In genomic region chr11:101083083-101083697, GRCm38 (mm10) we compare ENCODE assay signal across 7 mouse cellular contexts. TPM values are rescaled to one million over a fixed set of nuclear protein-coding genes. Genes with fewer than 3 reads are reported as not detected.
DNase-seq lines count a peak whose midpoint lies in the region; ATAC-seq and TF ChIP-seq lines count a peak whose summit lies in the region.

No protein-coding gene starts in this region.

- no peaks in the 10 kb centered on the region for H3K36me3 ChIP-seq in neural tube, embryonic 11.5 days (ENCODE audit: control insufficient read depth, insufficient read depth, low read length)

- H3K27me3 ChIP-seq in neural tube, embryonic 11.5 days (ENCODE audit: control insufficient read depth, insufficient read depth, low read length): peaks cover 31% of the 10 kb centered on the region

- peak overlapping the region; percentile 98 for H3K4me2 ChIP-seq in neural tube, embryonic 11.5 days (ENCODE audit: low read depth)

- peak overlapping the region; percentile 85 for H3K4me3 ChIP-seq in neural tube, embryonic 11.5 days (ENCODE audit: low read depth, low read length)
- H3K4me3 ChIP-seq in embryonic fibroblast, embryonic 13.5 days (ENCODE audit: insufficient read depth, low read length): peak overlapping the region; percentile 85

- DNase-seq in neural tube, embryonic 11.5 days (ENCODE audit: low spot score): no peak
- DNase-seq in neural tube, embryonic 10.5 days (ENCODE audit: extremely low spot score, low spot score): no peak
- peak; percentile 70 to 81 for DNase-seq in kidney, adult 8-10 months
- no peak for DNase-seq in ovary, postnatal 36 days (ENCODE audit: low spot score)
- no peak for DNase-seq in left cerebral cortex, adult 11 months (ENCODE audit: low spot score)

- 37% methylated on average over 19 of the region's 19 CpGs for WGBS in neural tube, embryonic 11.5 days

- H3K9ac ChIP-seq in neural tube, embryonic 11.5 days (ENCODE audit: low read length): peak overlapping the region; percentile 89

- TF ChIP-seq CTCF in embryonic fibroblast, embryonic 13.5 days (IDR thresholded peaks at IDR 0.05; ENCODE audit: borderline replicate concordance, insufficient read depth, low read length): no peak

- 0 out of 2 replicates have a peak, but pooled peaks have one; percentile 9 for ATAC-seq in neural tube, embryonic 11.5 days (ENCODE audit: insufficient read depth, low FRiP score, low TSS enrichment)
- 0 out of 2 replicates have a peak, but pooled peaks have one; percentile 10 for ATAC-seq in megakaryocyte progenitor cell, adult 5-6 weeks (replicated peaks; ENCODE audit: poor library complexity)

- peak overlapping the region; percentile 87 for H3K27ac ChIP-seq in neural tube, embryonic 11.5 days (ENCODE audit: low read depth, low read length)
- peak overlapping the region; percentile 85; the same call in 1 of the 2 replicates for H3K27ac ChIP-seq in embryonic fibroblast, embryonic 13.5 days (ENCODE audit: insufficient read depth, low read length)

- peaks cover 25% of the 10 kb centered on the region for H3K4me1 ChIP-seq in neural tube, embryonic 11.5 days (ENCODE audit: control insufficient read depth, insufficient read depth, low read length)
- H3K4me1 ChIP-seq in embryonic fibroblast, embryonic 13.5 days (ENCODE audit: control insufficient read depth, insufficient read depth, low read length): peaks cover 13% of the 10 kb centered on the region

- no peaks in the 10 kb centered on the region for H3K9me3 ChIP-seq in neural tube, embryonic 11.5 days (ENCODE audit: control insufficient read depth, low read length)

- peak; percentile 22; the same call in 1 of the 2 replicates for TF ChIP-seq POLR2A in embryonic fibroblast, embryonic 13.5 days (IDR thresholded peaks at IDR 0.05; ENCODE audit: low read depth, low read length)

RNA-seq across cellular contexts. Expression of gene Coasy, which starts 0.8 kb away (rescaled TPM):
- polyA plus RNA-seq in neural tube, embryonic 11.5 days (2014; fragmentation: Nextera tagmentation; extraction: Ambion mirVana): 55.5 and 55.9 TPM in 2 replicates
- polyA plus RNA-seq in embryonic fibroblast, embryonic 13.5 days (2011; ENCODE audit: insufficient read length, low read depth, missing spikeins): 14.9 and 15.0 TPM in 2 replicates
- 19.8 and 28.1 TPM in 2 replicates for total RNA-seq in megakaryocyte progenitor cell, adult 5-6 weeks (2015)
- 28.0 and 31.7 TPM in 2 replicates for total RNA-seq in megakaryocyte progenitor cell, adult 5-6 weeks (2017)

RNA-seq across cellular contexts. Expression of gene Mlx, which starts 3.9 kb away (rescaled TPM):
- polyA plus RNA-seq in neural tube, embryonic 11.5 days (2014; fragmentation: Nextera tagmentation; extraction: Ambion mirVana): 55.6 and 61.6 TPM in 2 replicates
- 29.9 and 30.1 TPM in 2 replicates for polyA plus RNA-seq in embryonic fibroblast, embryonic 13.5 days (2011; ENCODE audit: insufficient read length, low read depth, missing spikeins)
- 76.4 and 83.6 TPM in 2 replicates for total RNA-seq in megakaryocyte progenitor cell, adult 5-6 weeks (2015)
- total RNA-seq in megakaryocyte progenitor cell, adult 5-6 weeks (2017): 84.7 and 90.0 TPM in 2 replicates

RNA-seq across cellular contexts. Expression of gene Hsd17b1, which starts 5.0 kb away (rescaled TPM):
- not detected in 2 replicates for polyA plus RNA-seq in neural tube, embryonic 11.5 days (2014; fragmentation: Nextera tagmentation; extraction: Ambion mirVana)
- polyA plus RNA-seq in embryonic fibroblast, embryonic 13.5 days (2011; ENCODE audit: insufficient read length, low read depth, missing spikeins): 1.2 and 5.2 TPM in 2 replicates
- 6.0 and 9.8 TPM in 2 replicates for total RNA-seq in megakaryocyte progenitor cell, adult 5-6 weeks (2015)
- 3.2 and 5.2 TPM in 2 replicates for total RNA-seq in megakaryocyte progenitor cell, adult 5-6 weeks (2017)

RNA-seq across cellular contexts. Expression of gene Psmc3ip, which starts 12.0 kb away (rescaled TPM):
- polyA plus RNA-seq in neural tube, embryonic 11.5 days (2014; fragmentation: Nextera tagmentation; extraction: Ambion mirVana): 49.3 and 50.8 TPM in 2 replicates
- polyA plus RNA-seq in embryonic fibroblast, embryonic 13.5 days (2011; ENCODE audit: insufficient read length, low read depth, missing spikeins): 10.3 and 12.9 TPM in 2 replicates
- 32.7 and 40.2 TPM in 2 replicates for total RNA-seq in megakaryocyte progenitor cell, adult 5-6 weeks (2015)
- total RNA-seq in megakaryocyte progenitor cell, adult 5-6 weeks (2017): 58.6 and 67.8 TPM in 2 replicates

RNA-seq across cellular contexts. Expression of gene Naglu, which starts 13.4 kb away (rescaled TPM):
- polyA plus RNA-seq in neural tube, embryonic 11.5 days (2014; fragmentation: Nextera tagmentation; extraction: Ambion mirVana): 5.8 and 5.9 TPM in 2 replicates
- 21.8 and 24.9 TPM in 2 replicates for polyA plus RNA-seq in embryonic fibroblast, embryonic 13.5 days (2011; ENCODE audit: insufficient read length, low read depth, missing spikeins)
- 6.0 and 8.4 TPM in 2 replicates for total RNA-seq in megakaryocyte progenitor cell, adult 5-6 weeks (2015)
- total RNA-seq in megakaryocyte progenitor cell, adult 5-6 weeks (2017): 9.9 and 12.0 TPM in 2 replicates

Comparison
In these comparisons a context has a peak if more than half of its experiments do, and no peak if none do; other contexts are left out.
1. DNase-seq: peak in kidney, adult 8-10 months (2 of 2); none in neural tube, embryonic 11.5 days (single experiment), neural tube, embryonic 10.5 days (single experiment), ovary, postnatal 36 days (single experiment) and left cerebral cortex, adult 11 months (single experiment).